Mouse (Mus musculus): ENCODE data around the gene Map4k1.

DNA sequence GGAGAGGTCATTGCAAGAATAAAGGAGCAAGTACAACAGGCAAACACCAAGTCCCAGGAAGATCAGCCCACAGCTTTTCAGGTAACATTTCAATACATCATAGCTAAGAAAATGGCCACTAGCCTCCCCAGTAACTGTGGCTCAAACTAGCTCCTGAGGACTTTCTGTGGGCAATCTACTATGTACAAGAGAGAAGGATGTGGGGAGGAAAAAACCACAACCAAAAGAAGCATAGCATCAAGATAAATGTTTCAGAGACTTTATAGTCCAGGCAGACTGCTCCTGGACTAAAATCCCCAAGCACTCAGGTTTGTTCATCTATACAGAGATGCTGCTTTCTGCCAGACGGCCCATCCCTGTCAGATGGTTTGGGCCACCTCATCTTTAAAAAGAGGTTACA is 25.6 kb upstream of the Map4k1 start:
- no peak for TF ChIP-seq CTCF (IDR thresholded peaks at IDR 0.05; ENCODE audit: borderline replicate concordance, insufficient read depth, low read depth, low read length)
- no peak for TF ChIP-seq POLR2A (IDR thresholded peaks at IDR 0.05; ENCODE audit: borderline replicate concordance, insufficient read depth, low read length)

All from cerebellum, adult 2 months (tissue).